Mouse (Mus musculus) liver, adult 2 months (tissue): ENCODE measurements around the gene Calcb. TPM values are rescaled to one million over a fixed set of nuclear protein-coding genes. Genes with fewer than 3 reads are reported as not detected.
"Not testable (repeated sequence)": the region's sequence is repeated elsewhere in the genome, so short reads cannot be mapped to it uniquely, and the experiment has no call there.

Source experiments
- DNase-seq: peaks from one replicate; pipeline ENCODE4 v3.0.0-alpha.2; 2011; ENCODE audit warnings: low read depth, low spot score; ENCODE audit errors: extremely low read depth
- H3K27ac ChIP-seq: fragments of 200-500 bp; replicated peaks from 2 replicates; pipeline ENCODE4 v1.5.1; 2012; ENCODE audit warnings: low read depth, mild to moderate bottlenecking, control low read depth, inconsistent platforms, low read length; ENCODE audit not compliant: insufficient read depth
- H3K27me3 ChIP-seq: fragments of 200-500 bp; 2 replicates; pipeline ENCODE4 v1.6.1; 2012; ENCODE audit warnings: mild to moderate bottlenecking, moderate library complexity, low read length, inconsistent platforms; ENCODE audit not compliant: control insufficient read depth, insufficient read depth
- H3K36me3 ChIP-seq: fragments of 200-500 bp; 2 replicates; pipeline ENCODE4 v1.6.1; 2012; ENCODE audit warnings: low read length, inconsistent platforms; ENCODE audit not compliant: control insufficient read depth, insufficient read depth
- H3K4me1 ChIP-seq: fragments of 200-500 bp; 2 replicates; pipeline ENCODE4 v1.6.1; 2011; ENCODE audit warnings: low read length; ENCODE audit not compliant: control insufficient read depth, insufficient read depth
- H3K4me3 ChIP-seq: fragments of 200-500 bp; 2 replicates; pipeline ENCODE4 v1.5.1; 2011; ENCODE audit warnings: low read depth, mild to moderate bottlenecking, control low read depth, low read length, moderate library complexity; ENCODE audit not compliant: insufficient read depth
- H3K79me2 ChIP-seq: fragments of 200-500 bp; 2 replicates; pipeline ENCODE4 v1.6.1; 2012; ENCODE audit warnings: inconsistent platforms, mild to moderate bottlenecking, low read length, moderate library complexity; ENCODE audit not compliant: control insufficient read depth, insufficient read depth
- H3K9ac ChIP-seq: fragments of 200-500 bp; 2 replicates; pipeline ENCODE4 v1.6.1; 2012; ENCODE audit warnings: low read depth, mild to moderate bottlenecking, control low read depth, inconsistent platforms, low read length
- CTCF ChIP-seq: fragments of 200-500 bp; IDR thresholded peaks from 2 replicates; pipeline ENCODE4 v1.5.1; 2011; ENCODE audit warnings: low read depth, low read length, control low read depth
- POLR2A ChIP-seq: fragments of 200-500 bp; IDR thresholded peaks from 2 replicates; pipeline ENCODE4 v1.6.1; 2011; ENCODE audit warnings: low read length, control low read depth; ENCODE audit not compliant: insufficient read depth; ENCODE audit errors: extremely low read depth
- WGBS: fragments of 180-500 bp; shearing (Covaris S2); methylation state at CpG from one replicate; pipeline ENCODE4 v1.1.7; 2018; 5-methylcytosine and 5-hydroxymethylcytosine counted together
- polyA plus RNA-seq: library from polyadenylated mRNA; depleted of rRNA; stranded (reverse); fragments of >200 nt; gene quantifications from 2 replicates; pipeline ENCODE4 v1.2.3, GENCODE M21; 2012
- total RNA-seq: library from RNA; depleted of rRNA; stranded (reverse); fragments of >200 nt; gene quantifications from 2 replicates; pipeline ENCODE4 v1.2.3, GENCODE M21; 2014

The Calcb gene
- total and polyA plus RNA-seq, 2 experiments, result not detected

- H3K36me3 ChIP-seq, H3K79me2 ChIP-seq, H3K4me1 ChIP-seq, H3K9ac ChIP-seq, H3K4me3 ChIP-seq, H3K27ac ChIP-seq, DNase-seq, H3K27me3 ChIP-seq: not testable (repeated sequence)
- peak; percentile 53; the same call in 1 of the 2 replicates for TF ChIP-seq CTCF
- WGBS, result 33% methylated on average over 4 of the region's 4 CpGs
These were observed 13.3 kb downstream of the Calcb start for GRCm38 (mm10) chr7:114731700-114732099.

GRCm38 (mm10) chr7:114736256-114736655 lies 17.8 kb downstream of the Calcb start:
- Histone ChIP-seq H3K9ac (no peak overlapping the region), H3K79me2 (no peaks in the 10 kb centered on the region), H3K27ac (no peak overlapping the region), H3K4me3 (no peak overlapping the region), H3K36me3 (no peaks in the 10 kb centered on the region), H3K27me3 (no peaks in the 10 kb centered on the region), H3K4me1 (no peaks in the 10 kb centered on the region; the same call in 1 of the 2 replicates)
- TF ChIP-seq POLR2A, result no peak
- TF ChIP-seq CTCF, result no peak
- DNase-seq, result no peak
- 89% methylated on average over 5 of the region's 5 CpGs for WGBS

DNA sequence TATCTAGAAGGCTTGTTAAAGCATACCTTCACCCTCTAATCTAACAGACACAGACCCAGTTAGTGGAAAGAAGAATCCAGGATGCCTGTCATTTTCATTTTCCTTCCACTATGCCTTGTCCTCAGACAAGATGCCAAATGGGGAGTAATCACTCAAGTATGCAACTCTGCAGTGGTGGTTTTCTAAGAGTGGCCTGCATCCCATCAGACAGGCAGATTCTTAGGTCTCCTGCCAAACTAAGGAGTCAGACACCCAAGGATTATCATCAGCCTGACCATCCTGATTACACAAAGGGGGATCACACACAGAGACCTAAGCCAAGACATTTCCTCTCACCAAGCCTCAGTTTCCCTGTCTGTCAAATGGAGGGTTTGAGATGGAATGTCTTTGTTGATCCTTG lies 19.7 kb downstream of the Calcb start:
- Histone ChIP-seq H3K4me3 (no peak overlapping the region), H3K27ac (no peak overlapping the region), H3K4me1 (no peaks in the 10 kb centered on the region; the same call in 1 of the 2 replicates), H3K9ac (no peak overlapping the region), H3K36me3 (no peaks in the 10 kb centered on the region), H3K79me2 (no peaks in the 10 kb centered on the region), H3K27me3 (no peaks in the 10 kb centered on the region)
- DNase-seq, result no peak
- TF ChIP-seq CTCF (no peak), POLR2A (no peak)

DNA sequence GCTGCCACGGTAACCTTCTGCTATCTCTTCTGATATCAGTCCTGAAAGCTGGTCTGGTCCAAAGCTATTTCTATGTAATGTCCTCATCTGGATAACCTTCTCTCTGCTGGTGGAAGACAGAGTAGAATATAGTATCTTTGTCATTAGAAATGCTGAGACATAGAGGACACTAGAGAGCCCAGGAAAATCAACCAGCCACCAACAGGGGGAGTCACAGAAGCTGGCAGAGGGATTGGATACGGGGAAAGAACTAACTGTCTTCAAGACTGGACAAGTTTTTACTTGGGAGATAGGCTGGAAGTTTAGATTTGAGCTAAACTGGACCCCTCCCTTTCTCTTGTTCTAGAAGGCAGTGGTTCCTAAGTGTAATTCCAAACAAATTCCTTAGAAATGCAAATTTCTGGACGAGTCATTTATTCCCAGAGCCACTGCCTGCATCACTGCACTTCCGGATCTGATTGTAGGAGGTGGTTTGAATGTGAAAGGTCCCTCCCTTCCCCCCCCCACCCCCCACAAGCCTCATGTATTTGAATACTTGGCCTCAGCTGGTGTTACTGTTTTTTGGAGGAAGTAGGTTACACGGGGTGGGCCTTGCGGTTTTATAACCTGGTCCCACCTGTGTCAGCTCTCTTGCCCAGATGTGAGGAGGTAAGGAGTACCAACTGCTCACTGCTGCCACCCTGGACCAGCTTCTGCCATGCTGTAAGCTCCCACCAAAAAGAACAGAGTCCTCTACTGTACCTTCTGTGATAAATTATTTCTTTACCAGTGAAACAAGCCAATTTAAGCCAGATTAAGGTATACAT lies 22.1 kb downstream of the Calcb start:
- 60% methylated on average over 6 of the region's 6 CpGs for WGBS
- no peaks in the 10 kb centered on the region for H3K36me3 ChIP-seq
- no peak overlapping the region for H3K27ac ChIP-seq
- no peaks in the 10 kb centered on the region; the same call in 1 of the 2 replicates for H3K4me1 ChIP-seq
- H3K27me3 ChIP-seq, result no peaks in the 10 kb centered on the region
- peak; percentile 41 for DNase-seq
- no peak overlapping the region for H3K4me3 ChIP-seq
- H3K79me2 ChIP-seq, result no peaks in the 10 kb centered on the region
- H3K9ac ChIP-seq, result no peak overlapping the region
- TF ChIP-seq CTCF, result no peak
- no peak for TF ChIP-seq POLR2A

- Histone ChIP-seq H3K36me3 (no peaks in the 10 kb centered on the region), H3K27ac (no peak within 1 kb of the TSS), H3K79me2 (no peaks in the 10 kb centered on the region), H3K4me3 (no peak within 1 kb of the TSS), H3K4me1 (no peaks in the 10 kb centered on the region; the same call in 1 of the 2 replicates), H3K27me3 (no peaks in the 10 kb centered on the region), H3K9ac (no peak within 1 kb of the TSS)
- no peak for TF ChIP-seq POLR2A
- TF ChIP-seq CTCF, result no peak
- no peak for DNase-seq
- 81% methylated on average over 5 of the region's 5 CpGs for WGBS
These were observed 24.8 kb downstream of the Calcb start, which contains the start of gene Insc for GRCm38 (mm10) chr7:114743022-114743780. Gene Insc, plus strand, starts transcription at chr7:114743694.
